Mouse (Mus musculus) limb, embryonic 14.5 days (tissue): Measurements from ENCODE around the gene Fat3. TPM values are rescaled to one million over a fixed set of nuclear protein-coding genes. Genes with fewer than 3 reads are reported as not detected.
A peak's percentile ranks its signal among the peaks of the same experiment; 100 is the strongest.

ENCODE experiments used
- ATAC-seq: fragments of 200-750 bp; cut with Nextera tagmentation; 2 replicates; pipeline ENCODE4 v1.8.0; 2017; ENCODE audit warnings: low read depth, moderate number of reproducible peaks, moderate TSS enrichment; ENCODE audit not compliant: low FRiP score
- DNase-seq: peaks from one replicate; pipeline ENCODE4 v3.0.0-alpha.2; 2015; ENCODE audit warnings: low spot score
- H3K27ac ChIP-seq: fragments of 300-500 bp; sonication (generic); replicated peaks from 2 replicates; pipeline ENCODE4 v1.5.1; 2014; ENCODE audit warnings: low read depth, mild to moderate bottlenecking, low read length, moderate library complexity, mixed read lengths
- H3K27me3 ChIP-seq: fragments of 300-500 bp; sonication (generic); 2 replicates; pipeline ENCODE4 v1.6.1; 2014; ENCODE audit warnings: low read length, mixed read lengths; ENCODE audit not compliant: control insufficient read depth, insufficient read depth
- H3K36me3 ChIP-seq: fragments of 300-500 bp; sonication (generic); 2 replicates; pipeline ENCODE4 v1.6.1; 2014; ENCODE audit warnings: mild to moderate bottlenecking, low read length, moderate library complexity, mixed read lengths; ENCODE audit not compliant: control insufficient read depth, insufficient read depth
- H3K4me1 ChIP-seq: fragments of 300-500 bp; sonication (generic); 2 replicates; pipeline ENCODE4 v1.6.1; 2014; ENCODE audit warnings: antibody characterized with exemption, low read length, mixed read lengths; ENCODE audit not compliant: control insufficient read depth, insufficient read depth
- H3K4me2 ChIP-seq: fragments of 300-500 bp; sonication (generic); replicated peaks from 2 replicates; pipeline ENCODE4 v1.6.1; 2014; ENCODE audit warnings: low read depth, mild to moderate bottlenecking, low read length, moderate library complexity; ENCODE audit not compliant: severe bottlenecking
- H3K4me3 ChIP-seq: fragments of 300-500 bp; sonication (generic); replicated peaks from 2 replicates; pipeline ENCODE4 v1.5.1; 2014; ENCODE audit warnings: low read length
- H3K9ac ChIP-seq: fragments of 300-500 bp; sonication (generic); 2 replicates; pipeline ENCODE4 v1.6.1; 2014; ENCODE audit warnings: mild to moderate bottlenecking, low read depth, low read length, moderate library complexity; ENCODE audit not compliant: severe bottlenecking
- H3K9me3 ChIP-seq: fragments of 300-500 bp; sonication (generic); 2 replicates; pipeline ENCODE4 v1.6.1; 2016; ENCODE audit warnings: low read length; ENCODE audit not compliant: control insufficient read depth
- POLR2A ChIP-seq: fragments of 200-500 bp; IDR thresholded peaks from 2 replicates; pipeline ENCODE4 v1.8.0; 2012; ENCODE audit warnings: inconsistent platforms, mild to moderate bottlenecking, moderate library complexity, borderline replicate concordance; ENCODE audit not compliant: insufficient read depth, insufficient read length; ENCODE audit errors: extremely low read depth
- WGBS: fragments of 180-500 bp; shearing (Covaris S2); extraction: QIAGEN DNeasy Blood & Tissue Kit; methylation state at CpG from one replicate; pipeline ENCODE4 v1.1.7; 2014; 5-methylcytosine and 5-hydroxymethylcytosine counted together
- polyA plus RNA-seq, 2 experiments: library from polyadenylated mRNA; depleted of rRNA in 1 of 2; stranded (reverse) in 1 of 2; unstranded in 1 of 2; fragments of >200 nt; fragmentation: Nextera tagmentation in 1 of 2; extraction: Ambion mirVana in 1 of 2; gene quantifications; 2 replicates each; pipeline versions ENCODE4 v1.2.1 to v1.2.3; 2012 to 2014

The Fat3 gene
- polyA plus RNA-seq, 2 experiments = 5.4 to 9.2 TPM

DNA sequence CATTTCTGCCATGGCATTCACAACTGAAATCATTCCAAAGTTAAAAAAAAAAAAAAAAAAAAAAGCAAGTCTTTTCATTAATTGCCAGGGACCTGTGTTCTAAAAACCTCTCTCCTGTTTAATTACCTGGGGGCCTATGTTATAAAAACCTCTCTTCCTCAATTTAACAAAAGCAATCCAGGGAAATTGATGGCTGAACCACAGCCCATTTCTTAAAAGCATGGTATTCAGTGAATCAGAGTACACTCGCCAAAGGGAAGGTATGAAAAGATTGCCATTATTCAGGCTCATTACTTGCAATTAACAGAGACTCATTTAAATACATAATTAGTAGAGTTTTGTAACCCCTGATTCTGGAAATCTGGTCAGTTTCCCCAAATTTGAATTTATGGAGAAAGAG is 314.6 kb downstream of the Fat3 start:
- no peaks in the 10 kb centered on the region for H3K9me3 ChIP-seq
- no peaks in the 10 kb centered on the region for H3K27me3 ChIP-seq
- H3K4me1 ChIP-seq = no peaks in the 10 kb centered on the region; the same call in 1 of the 2 replicates
- no peaks in the 10 kb centered on the region for H3K36me3 ChIP-seq
- TF ChIP-seq POLR2A = no peak
- ATAC-seq (no peak), DNase-seq (no peak)
- WGBS = 68% methylated on average over 1 of the region's 1 CpGs
- H3K9ac ChIP-seq = no peak overlapping the region
- no peak overlapping the region for H3K4me2 ChIP-seq
- no peak overlapping the region for H3K4me3 ChIP-seq
- no peak overlapping the region for H3K27ac ChIP-seq

DNA sequence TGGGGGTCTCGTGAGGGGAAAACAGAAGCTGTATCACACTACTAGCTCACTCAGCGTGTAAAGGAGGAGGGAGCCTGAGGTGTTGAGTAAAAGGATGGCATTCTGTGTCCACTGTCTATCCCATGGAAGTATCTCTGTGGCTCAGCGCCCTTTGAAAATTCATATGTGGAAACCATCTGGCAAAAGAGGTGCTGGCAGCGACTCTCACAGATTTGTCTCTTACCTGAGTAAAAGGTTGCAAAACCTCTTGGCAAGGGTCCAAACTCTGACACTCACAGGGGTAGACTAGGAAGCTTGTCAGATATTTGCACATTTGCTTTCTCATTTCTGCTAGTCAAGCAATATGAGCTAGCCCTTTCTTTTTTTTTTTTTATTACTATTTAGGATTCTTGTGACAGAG is 331.8 kb downstream of the Fat3 start:
- Histone ChIP-seq H3K4me1 (no peaks in the 10 kb centered on the region), H3K4me3 (no peak overlapping the region), H3K27me3 (no peaks in the 10 kb centered on the region), H3K36me3 (no peaks in the 10 kb centered on the region), H3K4me2 (no peak overlapping the region), H3K9ac (no peak overlapping the region), H3K9me3 (no peaks in the 10 kb centered on the region), H3K27ac (no peak overlapping the region)
- 76% methylated on average over 4 of the region's 4 CpGs for WGBS
- peak; percentile 28 for DNase-seq
- TF ChIP-seq POLR2A = no peak
- no peak for ATAC-seq

DNA sequence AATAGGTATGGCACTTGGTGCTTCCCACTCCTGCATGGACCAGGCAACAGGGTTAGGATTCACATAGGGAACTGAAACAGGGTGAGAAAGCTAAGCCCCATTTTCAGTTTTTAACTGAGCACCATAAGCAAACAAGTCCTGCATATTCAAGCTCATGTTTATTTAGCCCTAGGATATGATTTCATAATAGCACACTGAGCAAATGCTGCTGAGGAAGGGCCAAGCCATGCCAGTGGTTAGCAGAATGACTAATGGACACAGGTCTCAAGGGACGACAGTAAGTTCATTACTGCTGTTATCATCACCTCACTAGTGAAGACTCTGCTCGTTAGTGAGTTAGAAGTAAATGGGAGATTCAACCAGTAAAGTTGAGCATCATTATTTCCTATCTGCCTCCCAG is 333.0 kb downstream of the Fat3 start:
- Histone ChIP-seq H3K4me2 (no peak overlapping the region), H3K9ac (no peak overlapping the region), H3K36me3 (no peaks in the 10 kb centered on the region), H3K4me3 (no peak overlapping the region), H3K9me3 (no peaks in the 10 kb centered on the region), H3K27me3 (no peaks in the 10 kb centered on the region), H3K4me1 (no peaks in the 10 kb centered on the region), H3K27ac (no peak overlapping the region)
- ATAC-seq = no peak
- no peak for DNase-seq
- 70% methylated on average over 2 of the region's 2 CpGs for WGBS
- no peak for TF ChIP-seq POLR2A

DNA sequence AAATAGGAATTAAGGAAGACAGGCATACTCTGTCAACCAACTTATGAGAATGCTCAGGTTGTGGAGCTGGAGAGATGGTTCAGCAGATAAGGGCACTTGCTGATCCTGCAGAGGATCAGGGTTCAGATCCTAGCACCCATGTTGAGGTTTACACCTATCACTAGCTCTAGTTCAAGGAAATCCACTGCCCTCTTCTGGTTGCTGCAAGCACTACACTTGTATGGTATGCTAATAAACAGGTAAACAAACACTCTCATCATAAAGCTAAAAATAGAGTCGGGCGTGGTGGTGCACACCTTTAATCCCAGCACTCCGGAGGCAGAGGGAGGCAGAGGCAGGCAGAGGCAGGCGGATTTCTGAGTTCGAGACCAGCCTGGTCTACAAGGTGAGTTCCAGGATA is 341.7 kb downstream of the Fat3 start:
- Histone ChIP-seq H3K36me3 (no peaks in the 10 kb centered on the region), H3K4me2 (no peak overlapping the region), H3K27ac (no peak overlapping the region), H3K9me3 (no peaks in the 10 kb centered on the region), H3K4me1 (no peaks in the 10 kb centered on the region), H3K27me3 (no peaks in the 10 kb centered on the region), H3K9ac (no peak overlapping the region), H3K4me3 (no peak overlapping the region)
- WGBS = 92% methylated on average over 5 of the region's 5 CpGs
- ATAC-seq (no peak), DNase-seq (no peak)
- TF ChIP-seq POLR2A = no peak

DNA sequence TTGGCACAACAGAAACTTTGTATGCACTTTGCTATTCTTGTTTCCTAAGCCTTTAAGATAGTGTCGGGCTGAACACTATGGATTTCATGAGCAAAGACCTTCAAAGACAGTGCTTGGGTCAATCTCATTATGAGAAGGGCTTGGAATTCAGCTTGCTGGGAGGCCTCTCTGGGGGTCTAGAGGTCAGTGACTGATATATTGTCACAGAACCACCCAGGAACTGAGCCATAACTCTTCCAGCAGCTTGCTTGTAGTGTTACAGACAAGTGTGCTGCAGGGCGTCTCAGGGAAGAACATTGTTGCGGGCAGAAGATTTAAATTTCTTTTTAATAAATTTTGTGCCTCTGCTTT is 347.5 kb downstream of the Fat3 start:
- WGBS = 56% methylated on average over 3 of the region's 3 CpGs

DNA sequence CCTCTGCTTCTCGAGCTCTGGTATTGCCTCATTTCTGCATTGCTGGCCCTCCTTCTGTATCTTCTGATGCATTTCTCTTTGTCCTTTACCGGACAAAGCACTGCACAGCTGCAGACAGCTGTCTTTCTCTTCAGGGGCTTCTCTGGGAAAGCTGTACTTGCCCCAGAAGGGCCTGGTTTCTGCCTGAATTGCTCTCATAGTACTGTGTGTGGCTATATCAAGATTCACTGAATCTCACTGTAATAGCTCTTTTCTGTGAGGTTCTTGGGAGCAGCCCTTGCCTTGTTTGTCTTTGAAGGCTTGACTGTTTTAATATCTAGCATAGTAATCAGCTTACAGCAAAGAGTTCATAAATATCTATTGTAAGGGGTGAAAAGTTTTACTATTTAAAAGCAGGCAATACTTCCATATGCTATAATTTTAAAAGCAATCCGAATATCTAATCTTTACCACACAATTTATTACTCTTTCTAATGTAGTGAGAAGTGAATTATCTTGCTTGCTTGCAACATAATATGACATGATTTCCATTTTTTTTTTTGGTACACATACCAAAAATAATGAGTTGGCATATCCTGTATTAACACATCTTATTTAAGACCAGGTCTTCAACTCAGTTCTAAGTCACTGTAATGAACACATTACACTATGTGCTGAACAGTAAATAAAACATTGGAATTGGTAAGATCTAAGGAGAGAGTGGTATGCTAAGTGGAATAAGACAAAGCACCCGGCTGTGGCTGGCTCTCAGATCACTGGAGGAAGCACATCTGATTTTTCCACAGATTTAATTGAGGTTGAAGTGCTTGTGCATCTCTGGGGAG is 348.1 kb downstream of the Fat3 start:
- TF ChIP-seq POLR2A = no peak
- H3K4me2 ChIP-seq = no peak overlapping the region
- no peak overlapping the region for H3K9ac ChIP-seq
- WGBS = 64% methylated on average over 4 of the region's 4 CpGs
- ATAC-seq (no peak), DNase-seq (peak; percentile 18)
- no peak overlapping the region for H3K4me3 ChIP-seq
- no peaks in the 10 kb centered on the region for H3K9me3 ChIP-seq
- H3K36me3 ChIP-seq = no peaks in the 10 kb centered on the region
- no peaks in the 10 kb centered on the region for H3K4me1 ChIP-seq
- H3K27ac ChIP-seq = no peak overlapping the region
- no peaks in the 10 kb centered on the region for H3K27me3 ChIP-seq

More for the DNA sequence above, 347.5 kb downstream of the Fat3 start:
- H3K36me3 ChIP-seq = no peaks in the 10 kb centered on the region
- H3K4me2 ChIP-seq = no peak overlapping the region
- H3K27me3 ChIP-seq = no peaks in the 10 kb centered on the region
- no peaks in the 10 kb centered on the region for H3K4me1 ChIP-seq
- ATAC-seq (no peak), DNase-seq (no peak)
- H3K9me3 ChIP-seq = no peaks in the 10 kb centered on the region
- no peak overlapping the region for H3K27ac ChIP-seq
- H3K4me3 ChIP-seq = no peak overlapping the region
- TF ChIP-seq POLR2A = no peak
- H3K9ac ChIP-seq = no peak overlapping the region
